Mouse (Mus musculus) left cerebral cortex, adult 2 months (tissue): Measurements from ENCODE around the gene Nme6. TPM values are rescaled to one million over a fixed set of nuclear protein-coding genes. Genes with fewer than 3 reads are reported as not detected.
A peak's percentile ranks its signal among the peaks of the same experiment; 100 is the strongest.

Experiments
- DNase-seq, 2 experiments: peaks; one replicate each; pipeline ENCODE4 v3.0.0; 2021 to 2022; ENCODE audit warnings: low spot score in 2 of 2, mixed read lengths in 1 of 2; ENCODE audit errors: extremely low spot score in 1 of 2
- H3K27ac ChIP-seq: fragments of 200-600 bp; 2 replicates; pipeline ENCODE4 v1.8.1; 2022
- H3K4me3 ChIP-seq: fragments of 200-600 bp; 2 replicates; pipeline ENCODE4 v1.8.1; 2022
- CTCF ChIP-seq: fragments of 200-600 bp; IDR thresholded peaks from 2 replicates; pipeline ENCODE4 v1.8.1; 2022; ENCODE audit warnings: antibody characterized with exemption, mild to moderate bottlenecking, moderate library complexity
- intact Hi-C: fragments of 180-260 bp; cut with DNase I; formaldehyde crosslinking; loops from one replicate; pipeline ENCODE4 v1.15.1; 2025
- total RNA-seq, 2 experiments: library from RNA; stranded (reverse); gene quantifications; 2 replicates each; pipeline ENCODE4 v1.2.3; 2021

Nme6 gene
- total RNA-seq, 2 experiments from 2014 or later: 10.6 to 11.2 TPM

- intact Hi-C loops: no loop called here
These were observed 6.8 kb upstream of the Nme6 start for GRCm38 (mm10) chr9:109825739-109826138.

GRCm38 (mm10) chr9:109826181-109826580 is 6.4 kb upstream of the Nme6 start:
- Histone ChIP-seq H3K4me3 (no peak overlapping the region), H3K27ac (no peak overlapping the region)
- DNase-seq: no peak
- intact Hi-C loops: no loop called here
- TF ChIP-seq CTCF: no peak

More at GRCm38 (mm10) chr9:109825739-109826138, 6.8 kb upstream of the Nme6 start:
- Histone ChIP-seq H3K4me3 (no peak overlapping the region), H3K27ac (no peak overlapping the region)
- no peak for TF ChIP-seq CTCF
- DNase-seq: no peak

- H3K27ac ChIP-seq: peak overlapping the region; percentile 93
These were observed 501 bp downstream of the Nme6 start for GRCm38 (mm10) chr9:109833088-109833412.

GRCm38 (mm10) chr9:109849312-109849758 is 16.8 kb downstream of the Nme6 start, which contains the start of gene Camp:
Gene Camp (minus strand): TSS chr9:109849617.
- no peak for DNase-seq
- no peak for TF ChIP-seq CTCF
- H3K4me3 ChIP-seq: no peak within 1 kb of the TSS
- intact Hi-C loops: no loop called here
- no peak within 1 kb of the TSS for H3K27ac ChIP-seq

More at GRCm38 (mm10) chr9:109833088-109833412, 501 bp downstream of the Nme6 start:
- intact Hi-C loops: loop anchor here (5.0 to 10.0 kb wide), 3 partner anchors 708 to 831 kb away; no protein-coding TSS in a partner anchor
- DNase-seq: no peak
- no peak for TF ChIP-seq CTCF
- H3K4me3 ChIP-seq: peak overlapping the region; percentile 64

- intact Hi-C loops: no loop called here
- no peak overlapping the region for H3K4me3 ChIP-seq
- DNase-seq: no peak
- H3K27ac ChIP-seq: no peak overlapping the region
- TF ChIP-seq CTCF: no peak
These were observed 17.6 kb downstream of the Nme6 start for GRCm38 (mm10) chr9:109850099-109850498.

- DNase-seq: no peak
- Histone ChIP-seq H3K27ac (no peak overlapping the region), H3K4me3 (no peak overlapping the region)
- TF ChIP-seq CTCF: no peak
- intact Hi-C loops: no loop called here
These were observed 21.8 kb downstream of the Nme6 start for GRCm38 (mm10) chr9:109854341-109854740.

GRCm38 (mm10) chr9:109855947-109856346 is 23.4 kb downstream of the Nme6 start:
- DNase-seq: no peak
- no peak overlapping the region for H3K27ac ChIP-seq
- intact Hi-C loops: no loop called here
- no peak overlapping the region for H3K4me3 ChIP-seq
- no peak for TF ChIP-seq CTCF

GRCm38 (mm10) chr9:109862397-109863044 is 30.0 kb downstream of the Nme6 start:
- DNase-seq: peak; percentile 71 to 81
- no peak overlapping the region for H3K4me3 ChIP-seq
- H3K27ac ChIP-seq: no peak overlapping the region
- TF ChIP-seq CTCF: peak; percentile 96
- intact Hi-C loops: loop anchor here (10.0 kb wide), 2 partner anchors 738 to 868 kb away; partner anchors contain the start of gene Pfkfb4

GRCm38 (mm10) chr9:109863085-109863484 is 30.5 kb downstream of the Nme6 start:
- H3K4me3 ChIP-seq: no peak overlapping the region
- DNase-seq: no peak
- intact Hi-C loops: loop anchor here (10.0 kb wide), 2 partner anchors 738 to 868 kb away; partner anchors contain the start of gene Pfkfb4
- no peak for TF ChIP-seq CTCF
- H3K27ac ChIP-seq: no peak overlapping the region

- DNase-seq: no peak
- Histone ChIP-seq H3K27ac (no peak overlapping the region), H3K4me3 (no peak overlapping the region)
- no peak for TF ChIP-seq CTCF
- intact Hi-C loops: loop anchor here (10.0 kb wide), 2 partner anchors 741 to 871 kb away; partner anchors contain the start of gene Pfkfb4
These were observed 33.7 kb downstream of the Nme6 start for GRCm38 (mm10) chr9:109866218-109866617.

GRCm38 (mm10) chr9:109870983-109871572 is 38.5 kb downstream of the Nme6 start:
- no peak overlapping the region for H3K27ac ChIP-seq
- no peak for TF ChIP-seq CTCF
- no peak overlapping the region for H3K4me3 ChIP-seq
- DNase-seq: no peak
- intact Hi-C loops: no loop called here
